Mouse (Mus musculus): ENCODE results near the gene Taz. TPM values are rescaled to one million over a fixed set of nuclear protein-coding genes. Genes with fewer than 3 reads are reported as not detected.

Gene Taz
- polyA plus RNA-seq, 1 experiment = 45.5 TPM

DNA sequence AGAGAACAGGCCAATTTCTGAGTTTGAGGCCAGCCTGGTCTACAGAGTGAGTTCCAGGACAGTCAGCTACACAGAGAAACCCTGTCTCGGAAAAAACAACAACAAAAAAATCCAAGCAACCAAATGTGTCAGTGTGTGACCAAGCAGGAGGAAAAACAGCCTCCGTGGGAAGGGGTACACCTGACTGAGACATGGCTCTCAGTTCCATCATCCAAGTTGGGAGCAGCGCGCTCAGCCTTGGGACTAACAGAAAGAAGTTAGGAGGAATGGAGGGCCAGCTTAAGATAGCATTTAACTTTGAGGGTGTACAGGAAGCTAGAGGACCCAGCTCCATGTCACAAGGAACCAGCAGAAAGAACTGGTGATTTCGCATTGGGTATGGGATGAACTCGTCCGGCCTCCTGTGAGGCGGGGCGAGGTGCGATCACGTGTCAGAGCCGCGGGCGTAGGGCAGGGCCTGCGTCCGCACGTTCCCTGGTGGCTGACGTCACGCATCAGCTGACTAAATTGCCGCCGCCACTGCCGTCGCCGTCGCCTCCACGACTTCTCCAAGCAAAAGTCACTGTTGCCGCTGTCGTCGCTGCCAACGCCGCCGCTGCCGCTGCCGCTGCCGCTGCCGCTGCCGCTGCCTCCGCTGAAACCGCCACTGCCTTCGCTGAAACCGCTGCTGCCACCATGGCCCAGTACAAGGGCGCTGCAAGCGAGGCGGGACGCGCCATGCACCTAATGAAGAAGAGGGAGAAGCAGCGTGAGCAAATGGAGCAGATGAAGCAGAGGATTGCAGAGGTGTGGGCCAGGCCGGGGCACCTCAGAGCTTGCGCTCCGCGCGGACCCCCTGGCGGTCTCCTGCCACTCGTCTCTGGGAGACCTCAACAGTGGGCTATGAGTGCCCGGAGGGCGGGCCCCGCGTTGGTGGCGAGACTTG, 31.1 kb downstream of the Taz start, which contains the start of gene Fam50a:
Gene Fam50a, plus strand, starts transcription at position 494 of the 925 bp plus-strand sequence.
- no peak for TF ChIP-seq GATA1 (IDR thresholded peaks at IDR 0.05; ENCODE audit: low read length)

GRCm38 (mm10) chrX:74328725-74329161, 47.0 kb downstream of the Taz start, which contains the start of gene Plxna3:
TSS of gene Plxna3 (plus strand) at chrX:74329066.
- no peak for TF ChIP-seq GATA1 (IDR thresholded peaks at IDR 0.05; ENCODE audit: low read length)

DNA sequence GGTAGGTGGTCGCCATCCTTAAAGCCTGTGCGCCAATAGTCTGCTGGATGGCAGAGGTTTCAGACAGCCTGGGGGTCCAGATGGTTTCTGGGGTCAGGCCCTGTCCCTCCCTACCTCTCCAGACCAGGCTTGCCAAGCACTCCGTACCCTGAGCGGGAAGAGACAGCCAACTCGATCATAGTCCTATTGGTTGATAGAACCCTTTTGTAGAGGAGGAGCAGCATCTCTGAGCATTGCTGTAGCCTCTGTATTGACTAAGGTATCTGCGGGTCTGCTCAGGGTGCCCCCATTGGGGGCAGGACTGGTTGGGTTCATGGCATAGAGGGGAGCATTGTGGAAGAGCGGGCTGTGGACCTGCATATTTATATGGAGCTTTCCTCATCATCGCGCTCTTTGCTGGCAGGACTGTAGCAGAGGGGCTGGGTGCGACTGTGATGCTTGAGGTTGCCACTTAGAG, 47.5 kb downstream of the Taz start:
- TF ChIP-seq GATA1 (IDR thresholded peaks at IDR 0.05; ENCODE audit: low read length) = no peak

DNA sequence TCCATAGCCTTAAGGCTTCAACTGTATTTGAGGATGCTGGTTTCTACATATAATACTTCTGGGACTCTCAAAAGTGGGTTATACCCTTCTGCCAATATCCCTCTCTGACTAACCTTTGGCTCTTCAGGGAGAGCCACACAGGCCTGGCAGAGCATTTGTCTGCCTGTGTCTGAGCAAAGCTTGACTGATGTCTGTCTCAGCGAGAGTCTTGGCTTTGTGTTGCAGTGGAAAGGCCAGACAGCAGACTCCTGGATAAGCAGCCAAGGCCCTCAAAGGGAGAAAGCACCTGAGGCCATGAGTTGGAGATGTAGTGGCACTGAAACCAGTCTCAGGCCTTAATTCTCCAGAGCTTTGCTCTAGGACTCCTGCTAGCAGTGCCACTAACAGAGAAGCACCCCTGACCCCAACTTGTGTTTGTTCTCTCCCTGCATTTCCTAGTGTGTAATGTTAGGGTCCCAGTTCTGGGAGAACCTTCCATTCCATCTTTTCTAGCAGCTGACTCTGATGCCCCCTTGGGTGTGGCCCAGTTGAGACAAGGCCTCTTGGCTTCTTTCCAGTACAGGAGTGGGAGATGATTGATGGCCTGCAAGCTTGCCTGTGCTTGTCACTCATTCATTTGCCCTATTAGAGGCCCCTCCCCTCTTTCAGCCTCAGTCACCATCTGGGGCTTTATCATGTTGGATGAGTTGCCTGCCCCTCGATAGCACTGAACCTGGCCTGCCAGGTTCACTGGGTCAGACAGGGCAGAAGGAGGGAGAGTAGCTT, 48.6 kb downstream of the Taz start:
- TF ChIP-seq GATA1 (IDR thresholded peaks at IDR 0.05; ENCODE audit: low read length) = no peak

Other genes with a start within 250 kb of the Taz start
- gene Opn1mw, start 154.4 kb upstream of the Taz start, polyA plus RNA-seq (2012) = not detected in 2 replicates
- gene Mecp2, start 146.5 kb upstream of the Taz start, polyA plus RNA-seq (2012) = 45.0 and 52.5 TPM in 2 replicates
- not detected in 2 replicates for gene Tex28, start 114.1 kb upstream of the Taz start, polyA plus RNA-seq (2012)
- gene Tktl1, start 104.7 kb upstream of the Taz start, polyA plus RNA-seq (2012) = not detected in 2 replicates
- 66.0 and 78.5 TPM in 2 replicates for gene Flna, start 32.1 kb upstream of the Taz start, polyA plus RNA-seq (2012)
- gene Emd, start 27.2 kb upstream of the Taz start, polyA plus RNA-seq (2012) = 29.1 and 54.9 TPM in 2 replicates
- gene Rpl10, start 11.1 kb upstream of the Taz start, polyA plus RNA-seq (2012) = 726 and 861 TPM in 2 replicates
- 0.35 TPM in 2 replicates for gene Dnase1l1, start 425 bp downstream of the Taz start, polyA plus RNA-seq (2012)
- 10.2 and 14.1 TPM in 2 replicates for gene Atp6ap1, start 15.2 kb downstream of the Taz start, polyA plus RNA-seq (2012)
- gene Gdi1, start 23.1 kb downstream of the Taz start, polyA plus RNA-seq (2012) = 28.9 and 30.8 TPM in 2 replicates
- gene Fam50a, start 31.1 kb downstream of the Taz start, polyA plus RNA-seq (2012) = 33.8 and 42.2 TPM in 2 replicates
- 16.8 and 17.4 TPM in 2 replicates for gene Plxna3, start 47.2 kb downstream of the Taz start, polyA plus RNA-seq (2012)
- gene Lage3, start 71.7 kb downstream of the Taz start, polyA plus RNA-seq (2012) = 5.7 and 8.9 TPM in 2 replicates
- 28.9 and 40.3 TPM in 2 replicates for gene Ubl4a, start 91.3 kb downstream of the Taz start, polyA plus RNA-seq (2012)
- 1.3 and 1.4 TPM in 2 replicates for gene Slc10a3, start 91.4 kb downstream of the Taz start, polyA plus RNA-seq (2012)
- gene Fam3a, start 111.4 kb downstream of the Taz start, polyA plus RNA-seq (2012) = 5.6 and 7.3 TPM in 2 replicates
- 18.3 and 27.2 TPM in 2 replicates for gene Ikbkg, start 111.4 kb downstream of the Taz start, polyA plus RNA-seq (2012)
- 7.2 and 18.4 TPM in 2 replicates for gene G6pdx, start 147.3 kb downstream of the Taz start, polyA plus RNA-seq (2012)
- gene Gm6880, start 199.5 kb downstream of the Taz start, polyA plus RNA-seq (2012) = not detected in 2 replicates

All from G1E-ER4 (cell line).